Comparison of ENCODE assay signal across 20 mouse cellular contexts in the genomic region with DNA sequence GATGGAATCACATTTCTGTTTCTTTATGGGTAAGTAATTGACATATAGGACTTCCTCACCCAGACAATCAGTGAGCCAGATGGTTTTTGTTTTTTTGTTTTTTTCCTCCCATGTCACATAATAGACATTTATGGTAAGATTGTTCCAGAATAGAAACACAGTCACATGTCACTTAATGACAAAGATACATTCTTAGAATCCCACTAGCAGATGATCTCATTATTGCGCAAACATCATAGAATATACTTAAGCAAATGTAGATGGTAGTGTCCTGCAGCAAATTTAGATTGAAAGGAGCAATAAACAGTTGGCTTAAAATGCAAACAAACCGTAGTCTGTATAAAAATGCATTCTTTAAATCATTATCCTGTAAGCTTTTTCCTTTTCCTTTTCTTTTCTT.
"Had no signal": no experiment of that assay in that cellular context is flagged by ENCODE, and none has a peak within 500 bp of the region (broad histone marks: within the 10 kb centered on the region; RNA-seq: fewer than 3 reads in every experiment).

No protein-coding gene starts in this region.

- H3K9me3 ChIP-seq: liver, embryonic 15.5 days; midbrain, embryonic 13.5 days; midbrain, embryonic 15.5 days; neural tube, embryonic 13.5 days; neural tube, embryonic 15.5 days had no signal

- H3K27ac ChIP-seq: liver, embryonic 15.5 days; macrophage; midbrain, embryonic 13.5 days; midbrain, embryonic 15.5 days; neural tube, embryonic 13.5 days; neural tube, embryonic 15.5 days had no signal

- H3K4me1 ChIP-seq: liver, embryonic 15.5 days; megakaryocyte, embryonic 14.5 days; midbrain, embryonic 13.5 days; midbrain, embryonic 15.5 days; neural tube, embryonic 13.5 days; neural tube, embryonic 15.5 days had no signal

- H3K27me3 ChIP-seq: liver, embryonic 15.5 days; megakaryocyte, embryonic 14.5 days; midbrain, embryonic 13.5 days; midbrain, embryonic 15.5 days; neural tube, embryonic 13.5 days; neural tube, embryonic 15.5 days had no signal

- ATAC-seq: liver, postnatal 0 days; midbrain, embryonic 13.5 days; midbrain, embryonic 15.5 days had no signal

- H3K4me3 ChIP-seq: liver, embryonic 15.5 days; megakaryocyte, embryonic 14.5 days; midbrain, embryonic 13.5 days; midbrain, embryonic 15.5 days; neural tube, embryonic 13.5 days; neural tube, embryonic 15.5 days had no signal

- H3K4me2 ChIP-seq: liver, embryonic 15.5 days; lung, embryonic 14.5 days; midbrain, embryonic 11.5 days; midbrain, embryonic 13.5 days; midbrain, embryonic 15.5 days; neural tube, embryonic 13.5 days; neural tube, embryonic 15.5 days had no signal

- H3K9ac ChIP-seq: liver, embryonic 15.5 days; liver, postnatal 0 days; lung, embryonic 14.5 days; midbrain, embryonic 13.5 days; midbrain, embryonic 15.5 days; neural tube, embryonic 13.5 days; neural tube, embryonic 15.5 days had no signal

- DNase-seq: liver, postnatal 0 days; lung, embryonic 14.5 days; lung, postnatal 14 days; lung, postnatal 36 days; retina, postnatal 1 day; right cerebral cortex, adult 18-20 months; right cerebral cortex, postnatal 25 days; right cerebral cortex, postnatal 4 days; spleen, adult 18-20 months; thymus, adult 18-20 months; thymus, postnatal 25 days; thymus, postnatal 4 days had no signal

- H3K36me3 ChIP-seq: liver, embryonic 15.5 days; midbrain, embryonic 13.5 days; midbrain, embryonic 15.5 days; neural tube, embryonic 13.5 days; neural tube, embryonic 15.5 days had no signal
